Mouse (Mus musculus): Measurements from ENCODE around the gene Elp6. TPM values are rescaled to one million over a fixed set of nuclear protein-coding genes. Genes with fewer than 3 reads are reported as not detected.
A peak's percentile ranks its signal among the peaks of the same experiment; 100 is the strongest.
"Not testable (repeated sequence)": the region's sequence is repeated elsewhere in the genome, so short reads cannot be mapped to it uniquely, and the experiment has no call there.

Elp6 gene
- total RNA-seq, 4 experiments from 2014 or later, result 10.7 to 14.4 (median 11.0) TPM

GRCm38 (mm10) chr9:110315904-110316303 lies 10.9 kb downstream of the Elp6 start:
- no peak for DNase-seq (ENCODE audit: low spot score in 2 of 2)

GRCm38 (mm10) chr9:110316503-110316902 lies 11.5 kb downstream of the Elp6 start:
- no peak for DNase-seq (ENCODE audit: low spot score in 2 of 2)

- DNase-seq (ENCODE audit: low spot score in 2 of 2), result no peak
Observed at GRCm38 (mm10) chr9:110320769-110321168, 15.8 kb downstream of the Elp6 start.

- DNase-seq (ENCODE audit: low spot score in 2 of 2), result no peak
Observed at GRCm38 (mm10) chr9:110322972-110323371, 18.0 kb downstream of the Elp6 start.

- DNase-seq (ENCODE audit: low spot score in 2 of 2), result no peak
Observed at GRCm38 (mm10) chr9:110324181-110324580, 19.2 kb downstream of the Elp6 start.

- no peak for DNase-seq (ENCODE audit: low spot score in 2 of 2)
Observed at GRCm38 (mm10) chr9:110328178-110328577, 23.2 kb downstream of the Elp6 start.

- DNase-seq (ENCODE audit: low spot score in 2 of 2), result no peak
Observed at GRCm38 (mm10) chr9:110328946-110329630, 24.1 kb downstream of the Elp6 start.

GRCm38 (mm10) chr9:110329655-110330054 lies 24.7 kb downstream of the Elp6 start:
- DNase-seq (ENCODE audit: low spot score in 2 of 2), result no peak

GRCm38 (mm10) chr9:110330341-110330740 lies 25.4 kb downstream of the Elp6 start:
- no peak for DNase-seq (ENCODE audit: low spot score in 2 of 2)

- not testable (repeated sequence) for DNase-seq (ENCODE audit: low spot score in 2 of 2)
Observed at GRCm38 (mm10) chr9:110330913-110331312, 25.9 kb downstream of the Elp6 start.

- peak; percentile 94 to 97 for DNase-seq (ENCODE audit: low spot score in 2 of 2)
Observed at GRCm38 (mm10) chr9:110333135-110333895, 28.3 kb downstream of the Elp6 start, which contains the start of gene Scap. Scap (plus strand) TSS chr9:110333288.

GRCm38 (mm10) chr9:110333896-110334259 lies 28.9 kb downstream of the Elp6 start:
- no peak for DNase-seq (ENCODE audit: low spot score in 2 of 2)

- no peak for DNase-seq (ENCODE audit: low spot score in 2 of 2)
Observed at GRCm38 (mm10) chr9:110334849-110335248, 29.9 kb downstream of the Elp6 start.

- no peak for DNase-seq (ENCODE audit: low spot score in 2 of 2)
Observed at GRCm38 (mm10) chr9:110340037-110340750, 35.2 kb downstream of the Elp6 start.

- no peak for DNase-seq (ENCODE audit: low spot score in 2 of 2)
Observed at GRCm38 (mm10) chr9:110342008-110342407, 37.0 kb downstream of the Elp6 start.

- no peak for DNase-seq (ENCODE audit: low spot score in 2 of 2)
Observed at GRCm38 (mm10) chr9:110343805-110344204, 38.8 kb downstream of the Elp6 start.

- no peak for DNase-seq (ENCODE audit: low spot score in 2 of 2)
Observed at GRCm38 (mm10) chr9:110345057-110345739, 40.2 kb downstream of the Elp6 start.

- no peak for DNase-seq (ENCODE audit: low spot score in 2 of 2)
Observed at GRCm38 (mm10) chr9:110348899-110349298, 43.9 kb downstream of the Elp6 start.

- no peak for DNase-seq (ENCODE audit: low spot score in 2 of 2)
Observed at GRCm38 (mm10) chr9:110350188-110350587, 45.2 kb downstream of the Elp6 start.

- DNase-seq (ENCODE audit: low spot score in 2 of 2), result no peak
Observed at GRCm38 (mm10) chr9:110350612-110351011, 45.6 kb downstream of the Elp6 start.

- no peak for DNase-seq (ENCODE audit: low spot score in 2 of 2)
Observed at GRCm38 (mm10) chr9:110351350-110351749, 46.4 kb downstream of the Elp6 start.

All from layer of hippocampus, adult 8-10 months (tissue).